Mouse (Mus musculus): ENCODE data around the gene Rps6kb1.
"Not testable (repeated sequence)": the region's sequence is repeated elsewhere in the genome, so short reads cannot be mapped to it uniquely, and the experiment has no call there.

Rps6kb1 gene

GRCm38 (mm10) chr11:86539716-86540475, 4.7 kb downstream of the Rps6kb1 start:
- no peak for DNase-seq (ENCODE audit: low spot score)

GRCm38 (mm10) chr11:86538786-86539185, 5.8 kb downstream of the Rps6kb1 start:
- DNase-seq (ENCODE audit: low spot score), result no peak

- no peak for DNase-seq (ENCODE audit: low spot score)
Measured at GRCm38 (mm10) chr11:86534201-86534910, 10.2 kb downstream of the Rps6kb1 start.

- not testable (repeated sequence) for DNase-seq (ENCODE audit: low spot score)
Measured at GRCm38 (mm10) chr11:86533302-86533701, 11.3 kb downstream of the Rps6kb1 start.

GRCm38 (mm10) chr11:86532834-86533233, 11.8 kb downstream of the Rps6kb1 start:
- peak; percentile 56 for DNase-seq (ENCODE audit: low spot score)

DNA sequence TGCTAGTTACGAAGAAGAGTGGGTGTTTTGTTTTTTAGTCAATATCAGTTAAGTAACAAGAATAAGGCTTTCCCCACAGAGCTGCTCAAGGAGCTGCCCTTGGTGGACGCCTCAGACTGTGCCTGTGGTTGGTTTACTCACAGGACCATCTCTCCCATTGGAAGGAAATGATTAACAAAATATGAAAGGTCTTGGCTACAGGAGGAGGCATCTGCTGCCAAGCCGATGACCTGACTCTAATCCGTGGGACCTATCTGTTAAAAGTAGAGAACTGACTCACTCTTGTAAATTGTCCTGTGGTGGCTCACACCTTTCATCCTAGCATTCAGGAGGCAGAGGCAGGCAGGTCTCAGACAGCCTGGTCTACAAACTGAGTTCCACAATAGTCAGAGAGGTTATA, 17.1 kb downstream of the Rps6kb1 start:
- DNase-seq (ENCODE audit: low spot score), result no peak

- no peak for DNase-seq (ENCODE audit: low spot score)
Measured at GRCm38 (mm10) chr11:86519751-86520150, 24.9 kb downstream of the Rps6kb1 start.

GRCm38 (mm10) chr11:86517229-86517628, 27.4 kb downstream of the Rps6kb1 start:
- no peak for DNase-seq (ENCODE audit: low spot score)

DNA sequence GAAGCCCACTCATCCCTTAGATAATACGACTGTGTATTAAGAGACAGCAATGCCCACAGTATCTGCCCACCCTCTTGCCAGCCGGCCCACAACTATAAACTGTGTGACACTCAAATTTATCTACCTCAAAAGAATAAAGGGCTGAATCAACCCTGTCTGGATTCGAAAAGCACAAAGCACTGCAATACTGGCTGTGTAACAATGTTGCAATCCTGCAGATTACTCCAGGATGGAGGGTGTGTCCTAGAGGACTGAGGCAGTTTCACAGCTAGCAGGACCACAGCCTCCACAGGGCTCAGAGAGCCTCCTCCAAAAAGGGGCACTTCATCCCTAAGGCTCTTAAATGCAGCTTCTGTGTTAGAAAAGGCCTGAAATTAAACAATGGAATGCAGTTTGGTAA, 28.0 kb downstream of the Rps6kb1 start:
- no peak for DNase-seq (ENCODE audit: low spot score)

GRCm38 (mm10) chr11:86507991-86508390, 36.6 kb downstream of the Rps6kb1 start:
- DNase-seq (ENCODE audit: low spot score), result no peak

DNA sequence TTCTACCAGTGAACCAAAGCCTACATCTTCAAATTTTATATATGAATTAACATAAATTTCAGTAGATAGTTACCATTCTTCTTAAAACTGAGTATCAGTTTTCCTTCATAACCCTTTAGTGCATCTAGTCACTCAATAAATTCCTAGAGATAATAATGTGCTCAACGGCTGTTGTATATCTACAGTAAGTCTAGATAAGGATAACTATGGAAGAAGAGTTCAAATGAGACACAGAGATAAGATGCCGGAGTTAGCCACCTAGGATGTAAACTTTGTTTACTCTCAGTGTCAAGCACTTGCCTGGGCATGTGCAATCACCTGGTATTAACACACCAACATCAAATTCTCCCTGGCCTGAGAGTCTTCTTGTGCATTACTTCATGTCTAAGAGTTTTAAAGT, 37.3 kb downstream of the Rps6kb1 start:
- DNase-seq (ENCODE audit: low spot score), result no peak

- no peak for DNase-seq (ENCODE audit: low spot score)
Measured at GRCm38 (mm10) chr11:86503121-86503520, 41.5 kb downstream of the Rps6kb1 start.

DNA sequence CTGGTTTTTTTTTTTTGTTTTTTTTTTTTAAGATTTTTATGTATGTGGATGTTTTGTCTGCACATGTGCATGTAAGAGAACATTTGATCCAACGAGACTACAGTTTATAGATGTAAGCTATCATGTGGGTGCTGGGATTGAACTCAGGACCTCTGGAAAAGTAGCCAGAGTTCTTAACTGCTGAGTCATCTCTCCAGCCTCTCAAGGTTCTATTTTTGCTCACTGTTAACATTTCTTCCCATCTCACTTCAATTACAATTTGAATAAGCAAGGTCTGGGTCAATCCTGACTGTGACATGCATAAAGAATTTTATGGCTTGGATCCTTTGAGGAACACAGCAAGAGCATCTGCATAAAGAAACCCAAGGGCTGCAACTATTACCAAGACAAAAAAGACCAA, 43.8 kb downstream of the Rps6kb1 start:
- DNase-seq (ENCODE audit: low spot score), result no peak

DNA sequence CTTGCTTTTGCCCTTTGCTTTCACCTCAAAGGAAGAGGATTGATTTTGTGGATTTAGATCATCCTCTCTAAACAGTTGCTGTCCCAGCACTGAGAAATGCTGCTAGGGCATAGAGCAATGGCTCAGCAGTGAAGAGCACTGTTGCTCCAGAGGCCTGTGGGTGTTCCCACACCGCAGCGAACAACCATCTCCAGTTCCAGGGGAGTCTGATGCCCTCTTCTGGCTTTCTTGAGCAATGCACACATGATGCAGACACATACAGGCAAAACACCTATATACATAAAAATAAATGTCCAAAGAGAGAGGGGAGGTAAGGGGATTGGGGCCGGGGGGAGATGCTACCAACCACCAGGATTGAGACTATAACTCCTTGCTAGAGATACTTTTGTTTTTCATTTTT, 46.7 kb downstream of the Rps6kb1 start:
- DNase-seq (ENCODE audit: low spot score), result peak; percentile 16

GRCm38 (mm10) chr11:86497356-86497755, 47.2 kb downstream of the Rps6kb1 start:
- no peak for DNase-seq (ENCODE audit: low spot score)

GRCm38 (mm10) chr11:86490782-86491181, 53.8 kb downstream of the Rps6kb1 start:
- no peak for DNase-seq (ENCODE audit: low spot score)

DNA sequence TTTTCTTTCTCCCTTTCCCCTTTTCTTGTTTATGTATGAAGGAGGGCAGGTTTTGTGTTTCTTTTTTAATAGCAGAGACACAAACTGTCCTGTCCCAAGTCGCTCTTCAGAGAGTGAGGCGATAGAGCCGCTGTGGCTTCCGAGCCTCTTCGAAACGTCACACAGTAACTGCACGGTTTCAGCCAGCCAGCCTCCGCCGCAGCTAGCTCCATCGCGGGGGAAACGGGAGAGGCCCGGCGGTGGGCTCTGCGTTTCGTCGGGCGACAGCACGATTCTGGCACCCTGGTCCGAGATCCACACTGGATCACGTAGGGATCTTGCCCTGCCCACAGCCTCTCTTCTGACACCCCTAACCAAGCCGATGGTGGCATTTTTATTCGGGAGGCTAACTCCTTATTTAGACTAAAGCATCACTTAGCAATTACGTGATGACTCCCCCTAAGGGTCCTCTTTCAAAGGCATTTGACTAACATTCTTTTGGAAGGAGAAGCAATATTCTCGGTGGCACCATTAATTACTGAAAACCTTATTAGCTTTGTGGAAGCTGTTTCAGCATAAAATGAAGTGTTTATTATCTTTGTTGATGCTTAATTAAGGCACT, 59.6 kb downstream of the Rps6kb1 start:
- DNase-seq (ENCODE audit: low spot score), result no peak

DNA sequence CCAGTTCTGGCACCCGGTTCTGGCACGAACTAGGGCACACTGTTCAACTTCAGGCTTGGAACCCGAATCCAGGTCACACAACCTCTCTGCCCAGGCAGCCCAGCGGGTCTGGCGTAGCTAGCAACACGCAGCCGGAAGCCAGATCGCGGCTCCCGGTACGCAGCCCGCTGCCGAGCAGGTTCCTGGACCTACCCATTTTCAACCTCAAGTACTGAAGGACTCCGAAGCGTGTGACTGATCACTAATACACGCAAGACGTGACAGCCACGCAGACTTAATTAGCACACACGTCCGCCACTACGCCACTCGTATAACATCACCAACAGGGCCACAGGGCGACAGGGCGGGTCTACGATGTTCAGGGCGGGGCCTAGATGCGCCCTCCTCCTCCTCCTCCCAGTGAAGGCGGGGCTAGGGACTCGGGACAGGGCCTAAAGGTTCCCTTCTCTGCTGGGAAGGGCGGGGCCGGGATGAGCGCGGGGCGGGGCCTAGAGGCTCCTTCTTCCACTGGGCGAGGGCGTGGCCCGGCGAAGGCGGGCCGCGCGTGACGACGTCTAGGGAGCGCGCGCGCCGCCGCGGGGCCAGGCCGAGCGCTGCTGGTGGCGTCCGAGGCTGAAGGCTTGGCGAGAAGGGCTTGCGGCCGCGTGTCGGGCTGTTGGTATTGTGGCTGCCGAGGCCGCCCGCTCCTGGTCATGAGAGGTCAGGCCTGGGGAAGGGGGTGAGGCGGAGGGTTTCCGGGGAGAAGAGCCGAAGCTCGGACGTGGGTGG, 60.3 kb downstream of the Rps6kb1 start, which contains the start of gene Rnft1:
TSS of gene Rnft1 (plus strand) at position 557 of the 768 bp plus-strand sequence.
- DNase-seq (ENCODE audit: low spot score), result peak; percentile 99

DNA sequence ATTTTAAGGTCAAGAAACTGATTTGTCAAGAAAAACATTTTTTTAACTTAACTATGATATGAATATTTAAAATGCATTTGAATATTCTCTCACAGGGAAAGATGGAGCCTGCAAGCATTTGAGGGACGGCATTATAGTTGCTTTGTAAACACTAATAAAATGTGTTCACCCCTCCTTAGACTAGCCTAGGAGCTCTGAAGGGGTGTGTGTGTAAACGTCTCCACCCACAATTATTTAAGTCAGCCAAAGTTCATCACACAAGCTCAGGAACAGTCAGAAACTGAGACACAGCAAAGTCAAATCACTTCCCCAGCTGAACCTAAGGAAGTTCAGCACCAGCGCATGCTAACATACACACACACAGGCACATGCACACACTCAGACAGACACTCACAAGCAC, 71.0 kb downstream of the Rps6kb1 start:
- no peak for DNase-seq (ENCODE audit: low spot score)

DNA sequence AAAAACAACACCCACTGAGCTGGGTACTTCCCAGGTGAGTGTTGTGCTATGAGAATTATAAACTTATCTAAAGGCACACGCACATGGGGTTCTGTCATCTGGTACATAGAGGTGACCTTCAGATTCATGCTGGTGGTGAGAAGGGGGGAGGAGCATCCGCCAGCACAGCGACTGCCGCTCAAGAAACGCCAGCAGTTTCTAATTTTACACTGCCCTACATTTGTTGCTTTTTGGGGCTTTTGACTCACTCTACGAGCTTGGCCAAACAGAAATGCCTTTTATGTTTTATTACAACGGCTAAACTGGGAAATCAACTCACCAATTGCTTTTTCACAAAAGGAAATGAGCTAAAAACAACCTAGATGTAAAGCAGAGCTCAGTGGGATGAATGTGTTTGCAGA, 71.8 kb downstream of the Rps6kb1 start:
- no peak for DNase-seq (ENCODE audit: low spot score)

DNA sequence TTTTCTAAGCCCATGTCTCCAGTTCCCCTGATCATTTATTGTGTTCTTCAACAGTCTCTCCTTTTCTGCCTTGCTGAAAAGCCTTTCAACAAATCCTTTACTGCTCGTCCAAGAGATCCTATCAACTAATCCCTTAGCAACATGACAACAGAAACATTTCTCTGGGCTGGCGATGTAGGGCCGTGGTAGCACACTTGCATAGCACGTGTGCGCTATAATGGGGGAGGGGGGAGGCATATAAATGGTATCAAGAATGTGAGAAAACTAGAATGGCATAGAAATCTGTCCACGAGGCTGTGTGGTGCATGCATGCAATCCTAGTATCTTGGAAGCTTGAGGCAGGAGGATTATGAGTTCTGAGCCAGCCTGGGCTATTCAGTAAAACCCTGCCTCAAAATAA, 72.8 kb downstream of the Rps6kb1 start:
- no peak for DNase-seq (ENCODE audit: low spot score)

GRCm38 (mm10) chr11:86468971-86469370, 75.6 kb downstream of the Rps6kb1 start:
- no peak for DNase-seq (ENCODE audit: low spot score)

All from retina, embryonic 14.5 days (tissue).